Mouse (Mus musculus): ENCODE data around the gene Lrch3. TPM values are rescaled to one million over a fixed set of nuclear protein-coding genes. Genes with fewer than 3 reads are reported as not detected.

The Lrch3 gene
- polyA plus RNA-seq (2017; shearing (Covaris generic)): 10 to 100 TPM; 50.8 to 65.2 TPM

GRCm38 (mm10) chr16:32913937-32914881, at the start of gene Lrch3:
Gene Lrch3 (plus strand): TSS chr16:32914100.

DNA sequence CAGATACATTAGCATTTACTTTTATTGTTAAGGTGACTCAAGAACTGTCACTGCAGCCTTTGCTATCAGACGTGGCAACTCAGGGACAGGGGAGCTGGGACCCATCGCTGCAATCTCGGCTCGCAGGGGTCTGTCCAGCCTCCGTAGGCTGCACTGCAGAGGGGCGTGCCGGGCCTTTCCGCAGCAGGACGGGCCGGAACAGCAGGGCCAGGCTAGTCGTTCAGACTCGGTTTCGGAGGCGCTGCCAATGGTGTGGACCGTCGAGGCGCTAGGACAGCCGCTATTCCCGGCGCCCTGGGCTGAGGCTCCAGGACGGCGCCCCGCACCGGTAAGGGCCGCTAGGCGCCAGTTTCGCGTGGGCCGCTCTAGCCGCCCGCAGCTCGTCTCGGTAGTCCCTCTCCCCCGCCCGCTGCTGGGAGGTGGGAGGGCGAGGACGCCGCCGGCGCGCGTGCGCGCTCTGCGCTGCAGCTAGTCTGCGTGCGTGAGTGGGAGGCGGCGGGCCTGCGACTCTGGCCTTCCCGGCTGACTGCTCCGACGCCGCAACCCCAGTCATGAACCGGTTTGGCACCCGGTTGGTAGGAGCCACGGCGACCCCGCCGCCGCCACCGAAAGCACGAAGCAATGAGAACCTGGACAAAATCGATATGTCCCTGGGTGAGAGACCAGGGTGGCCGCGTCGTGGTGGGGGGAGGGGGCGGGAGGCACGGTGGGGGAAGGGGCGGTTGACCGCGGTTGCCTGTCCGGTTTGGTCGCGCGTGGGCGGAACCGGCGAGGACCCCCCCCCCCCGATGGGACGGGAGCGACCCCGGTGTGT, 36.4 kb upstream of the Lrch3 start, which contains the start of the genes Fyttd1 and Rubcn:
Gene Fyttd1, plus strand, starts transcription at position 158 of the 814 bp plus-strand sequence.
Gene Rubcn, minus strand, starts transcription at position 424 of the 814 bp plus-strand sequence.

GRCm38 (mm10) chr16:33056095-33056785, 142.3 kb downstream of the Lrch3 start, which contains the start of the genes Iqcg and Rpl35a:
Gene Iqcg (minus strand): TSS chr16:33056218.
Gene Rpl35a (plus strand): TSS chr16:33056453.

DNA sequence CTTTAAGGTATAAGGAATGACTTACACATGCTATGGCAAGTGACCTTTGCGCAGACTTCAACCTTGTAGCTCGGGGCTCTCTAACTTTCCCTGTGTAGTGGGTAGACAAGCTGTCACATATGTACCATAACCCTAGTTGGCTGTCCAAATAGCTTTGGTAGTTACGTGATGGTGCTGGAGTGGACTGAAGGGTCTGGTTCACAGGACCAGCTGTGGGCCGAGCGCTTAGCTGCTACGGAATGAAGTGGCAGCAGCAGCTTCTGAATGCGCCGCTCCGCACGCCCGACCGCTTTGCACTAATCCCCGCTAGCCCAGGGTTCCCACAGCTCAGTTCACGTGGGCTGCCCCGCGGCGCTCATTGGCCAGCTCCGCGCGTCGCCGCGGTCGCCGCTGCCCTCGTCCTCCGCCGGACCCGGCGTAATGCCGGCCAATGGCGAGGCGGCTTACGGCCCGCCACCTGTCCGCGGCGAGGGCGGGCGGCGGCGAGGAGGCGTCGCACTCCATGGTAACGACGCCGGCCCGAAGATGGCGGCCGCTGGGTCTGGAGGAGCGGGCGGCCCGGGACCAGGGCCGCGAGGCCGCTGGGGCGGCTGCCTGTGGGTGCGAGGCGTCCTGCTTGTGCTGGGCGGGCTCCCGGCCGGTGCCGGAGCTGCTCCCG, 148.3 kb downstream of the Lrch3 start, which contains the start of gene Lmln:
Gene Lmln, plus strand, starts transcription at position 498 of the 658 bp plus-strand sequence.

Other genes starting within 250 kb of the Lrch3 start
- gene Muc4, start 178.2 kb upstream of the Lrch3 start, polyA plus RNA-seq (2017; shearing (Covaris generic)): under 1 TPM; 0.32 to 0.44 TPM
- gene Muc20, start 116.7 kb upstream of the Lrch3 start, polyA plus RNA-seq (2017; shearing (Covaris generic)): 1 to 10 TPM in 1 of 2 experiments, under 1 TPM in 1; 0.93 to 9.7 TPM
- gene Smbd1, start 103.6 kb upstream of the Lrch3 start, polyA plus RNA-seq (2017; shearing (Covaris generic)): not detected
- 10 to 100 TPM; 50.1 to 78.3 TPM for gene Fyttd1, start 36.6 kb upstream of the Lrch3 start, polyA plus RNA-seq (2017; shearing (Covaris generic))
- 10 to 100 TPM; 11.0 to 11.2 TPM for gene Rubcn, start 36.3 kb upstream of the Lrch3 start, polyA plus RNA-seq (2017; shearing (Covaris generic))
- 1 to 10 TPM in 1 of 2 experiments, under 1 TPM in 1; 0.48 to 1.4 TPM for gene Iqcg, start 142.1 kb downstream of the Lrch3 start, polyA plus RNA-seq (2017; shearing (Covaris generic))
- 100 to 1,000 TPM; 557 to 919 TPM for gene Rpl35a, start 142.4 kb downstream of the Lrch3 start, polyA plus RNA-seq (2017; shearing (Covaris generic))
- gene Lmln, start 148.4 kb downstream of the Lrch3 start, polyA plus RNA-seq (2017; shearing (Covaris generic)): under 1 TPM; 0.15 to 0.39 TPM